Mouse (Mus musculus): ENCODE measurements at regions not wholly inside any gene's neighbourhood (a gene's known extent, or its start where the extent isn't known, plus 50 kb on each side); places are given as distances from the start of the nearest gene placed in this dataset.

DNA sequence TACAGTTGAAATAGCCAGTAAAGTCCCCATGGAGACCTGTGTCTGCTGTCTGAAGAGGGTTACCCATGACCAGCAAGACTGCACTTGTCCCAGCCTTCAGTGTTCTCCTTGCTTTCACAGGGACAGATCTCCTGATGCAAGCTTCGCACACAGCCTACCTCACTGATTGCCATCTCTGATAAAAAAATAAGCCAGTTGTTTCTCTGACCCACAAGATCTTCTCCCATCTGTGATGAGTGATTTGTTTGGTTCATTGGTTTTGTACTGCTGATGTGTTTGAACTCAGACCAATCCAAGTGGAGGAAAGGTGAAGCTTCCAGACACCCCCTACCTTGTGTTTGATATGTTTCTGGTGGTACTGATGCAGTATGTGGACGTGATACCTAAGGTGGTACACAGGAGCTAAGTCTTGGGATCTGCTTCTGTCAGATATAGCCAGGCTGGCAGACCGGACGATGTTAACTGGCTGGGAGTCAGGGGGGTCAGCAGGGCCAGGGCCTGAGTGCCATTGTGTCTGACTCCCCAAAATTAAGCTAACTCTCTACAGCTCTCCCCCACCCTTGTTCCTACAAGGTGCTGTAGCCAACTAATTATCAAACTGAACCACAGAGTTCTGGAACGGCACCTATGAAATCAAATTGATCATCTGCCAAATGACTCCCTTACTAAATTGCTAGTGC lies 139.2 kb upstream of the Cpeb2 start:
- DNase-seq, result no peak

DNA sequence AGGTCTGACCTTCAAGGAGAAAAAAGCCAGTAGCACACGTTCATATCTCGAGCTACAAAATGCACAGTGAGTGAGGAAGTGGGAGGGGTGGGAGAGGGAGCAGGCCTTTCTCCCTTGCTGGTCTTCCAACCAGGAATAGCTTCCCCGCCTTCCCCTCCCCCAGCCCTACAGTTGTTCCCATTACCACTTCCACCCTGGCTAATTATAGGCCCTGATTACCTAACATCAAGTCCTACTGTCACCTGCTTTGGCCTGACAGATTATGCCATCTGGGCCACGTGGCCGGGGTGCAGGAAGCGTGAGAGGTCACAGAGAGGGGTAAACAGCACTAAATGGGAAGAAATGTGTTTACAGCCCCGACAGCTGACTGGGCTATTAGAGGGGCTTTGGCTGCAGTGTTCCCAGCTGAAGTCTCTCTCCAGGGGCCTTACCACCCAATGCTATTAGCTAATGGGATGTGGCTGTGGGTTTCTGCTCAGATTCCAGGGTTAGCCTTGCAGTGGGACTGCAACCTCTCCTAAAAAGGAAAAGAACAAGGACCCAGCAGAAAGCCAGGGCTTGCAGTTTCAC lies 138.6 kb upstream of the Cpeb2 start:
- DNase-seq, result peak; percentile 48 to 73

DNA sequence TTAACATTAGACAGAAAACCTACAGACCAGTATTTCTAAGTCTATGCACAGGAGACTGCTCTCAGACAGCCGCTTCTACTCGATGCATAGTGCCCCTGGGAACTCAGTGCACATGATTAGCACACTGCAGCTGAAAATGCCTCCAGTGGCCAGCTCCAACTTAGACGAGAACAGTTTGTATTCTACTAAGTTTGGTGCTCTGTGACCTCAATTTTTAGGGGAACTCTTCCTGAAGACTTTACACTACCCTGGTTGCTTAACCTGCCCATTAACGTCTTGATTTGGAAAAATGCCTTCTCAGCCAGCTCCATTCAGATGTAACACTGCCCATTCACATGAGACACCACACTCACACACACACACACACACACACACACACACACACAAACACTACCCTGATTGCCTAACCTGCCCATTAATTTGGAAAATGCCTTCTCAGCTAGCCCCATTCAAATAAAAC lies 130.9 kb upstream of the Cpeb2 start:
- no peak for DNase-seq

DNA sequence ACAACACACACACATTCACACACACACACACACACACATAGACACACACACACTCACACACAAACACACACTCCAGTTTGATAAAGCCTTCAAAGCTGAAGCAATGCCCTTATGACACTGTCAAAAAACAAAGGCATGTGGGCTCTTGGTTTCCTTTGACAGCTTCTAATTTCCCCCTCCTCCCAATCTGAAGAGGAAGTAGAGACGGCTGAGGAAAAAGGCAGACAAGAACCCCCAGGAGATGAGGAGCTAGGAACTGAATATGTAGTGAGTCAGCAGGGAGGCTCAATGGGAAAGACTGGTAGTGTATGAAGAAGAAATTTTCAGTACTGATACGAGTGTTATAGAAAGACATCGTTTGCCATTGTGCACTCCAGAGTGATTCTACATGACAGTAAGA lies 130.4 kb upstream of the Cpeb2 start:
- DNase-seq, result no peak

DNA sequence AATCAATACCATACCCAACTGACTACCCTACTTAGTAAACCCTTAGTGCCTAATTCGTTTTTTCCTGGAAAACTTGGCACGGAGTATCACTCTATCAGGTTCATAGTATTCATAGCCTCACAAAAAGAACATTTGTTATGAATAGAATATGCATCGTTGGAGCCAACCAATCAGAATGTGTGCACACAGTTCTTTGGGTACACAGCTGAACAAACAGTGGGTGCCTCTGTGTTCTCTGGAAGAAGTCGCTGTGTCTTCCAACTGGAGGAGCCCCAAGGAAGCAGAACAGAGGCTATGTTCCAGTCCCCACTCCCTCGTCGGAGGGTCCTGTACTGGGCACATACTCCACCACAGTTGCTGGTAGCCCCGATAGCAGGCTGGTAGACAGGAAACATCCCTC lies 129.2 kb upstream of the Cpeb2 start:
- DNase-seq, result no peak

DNA sequence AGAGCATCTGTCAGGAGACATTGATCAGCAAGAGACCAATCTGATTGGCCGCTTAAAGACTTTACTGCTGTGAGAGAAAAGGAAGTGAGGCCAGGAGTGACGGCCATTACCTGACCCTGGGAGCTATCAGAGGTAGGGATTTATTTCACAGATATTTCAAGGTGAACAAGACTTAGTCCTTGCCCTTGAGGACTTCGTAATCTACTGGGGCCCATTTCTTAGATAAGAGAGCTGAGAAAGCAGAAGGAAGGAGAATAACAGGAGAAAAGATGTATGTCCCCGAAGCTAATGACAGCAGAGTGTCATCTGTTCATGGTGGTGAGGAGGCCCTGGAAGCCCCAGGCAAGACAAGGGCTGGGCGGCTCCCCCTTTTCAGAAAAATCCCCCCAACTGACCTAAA lies 127.4 kb upstream of the Cpeb2 start:
- DNase-seq, result no peak

DNA sequence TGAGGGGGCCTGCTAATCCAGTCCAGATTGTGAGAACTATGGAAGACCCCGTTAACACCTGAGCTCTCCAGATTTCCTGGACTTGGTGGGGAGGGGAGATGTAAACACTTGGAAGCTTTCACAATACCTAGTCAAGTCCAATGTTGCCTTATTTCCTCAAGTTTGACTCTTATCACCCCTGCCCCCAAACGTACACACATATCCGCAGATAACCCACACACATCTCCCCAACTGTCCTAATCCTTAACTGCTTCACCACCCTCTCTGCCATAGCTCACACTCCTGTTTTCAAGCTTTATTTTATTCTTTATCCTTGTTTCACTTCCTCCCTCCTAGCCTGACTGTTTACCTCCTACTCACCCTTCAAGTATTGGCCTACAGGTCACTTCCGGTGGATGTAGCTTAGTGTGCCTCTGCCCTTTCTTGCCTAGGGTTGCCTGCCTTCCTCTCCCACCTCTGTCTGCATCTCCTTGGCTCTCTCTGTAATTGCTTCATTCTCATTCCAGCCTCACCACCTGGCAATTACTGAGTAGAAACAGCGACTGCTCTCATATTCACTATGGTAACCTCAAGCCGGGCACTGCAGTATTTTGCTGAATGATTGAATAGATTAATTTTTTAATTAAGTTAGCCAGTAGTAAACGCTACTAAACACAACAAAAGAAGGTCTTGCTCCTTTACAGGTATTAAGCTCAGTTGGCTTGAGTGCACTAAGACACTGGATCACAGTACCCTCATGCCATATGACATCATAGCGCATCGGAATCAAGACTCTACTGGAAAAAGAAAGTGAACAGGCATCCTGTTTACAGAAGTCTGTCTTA lies 125.3 kb upstream of the Cpeb2 start:
- no peak for DNase-seq

DNA sequence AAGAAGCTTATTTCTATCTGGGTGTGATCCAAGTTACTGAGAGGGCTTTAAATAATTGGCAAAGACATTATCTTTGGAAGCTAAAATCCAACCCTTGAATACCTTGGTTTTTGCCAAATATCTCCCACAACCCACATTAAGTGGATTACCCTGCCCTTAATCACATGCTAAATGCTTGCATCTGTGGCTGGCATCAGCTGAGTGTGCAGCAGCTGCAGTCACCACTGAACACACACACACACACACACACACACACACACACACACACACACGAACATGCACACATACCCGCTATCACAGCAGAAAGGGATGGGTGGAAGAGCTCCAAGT lies 124.7 kb upstream of the Cpeb2 start:
- peak in 1 of 2 experiments; percentile 26 for DNase-seq

DNA sequence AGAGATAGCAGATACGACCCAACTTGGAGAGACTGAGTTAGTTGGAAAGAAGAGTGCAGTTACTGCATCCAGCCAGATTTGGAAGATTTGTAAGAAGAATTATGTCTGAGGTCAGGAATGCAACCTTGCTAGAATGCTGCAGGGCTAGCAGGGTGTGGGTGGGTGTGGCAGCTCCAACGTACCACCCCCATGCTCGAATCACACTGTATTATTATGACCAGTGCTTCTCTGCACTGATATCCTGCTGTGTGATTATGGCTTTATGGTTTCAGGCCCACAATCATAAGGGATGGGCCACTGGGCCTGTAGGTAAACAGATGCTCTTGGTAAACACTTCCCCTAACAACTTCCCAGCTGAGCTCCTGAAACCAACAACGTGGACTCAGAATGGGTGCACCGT lies 122.8 kb upstream of the Cpeb2 start:
- no peak for DNase-seq

DNA sequence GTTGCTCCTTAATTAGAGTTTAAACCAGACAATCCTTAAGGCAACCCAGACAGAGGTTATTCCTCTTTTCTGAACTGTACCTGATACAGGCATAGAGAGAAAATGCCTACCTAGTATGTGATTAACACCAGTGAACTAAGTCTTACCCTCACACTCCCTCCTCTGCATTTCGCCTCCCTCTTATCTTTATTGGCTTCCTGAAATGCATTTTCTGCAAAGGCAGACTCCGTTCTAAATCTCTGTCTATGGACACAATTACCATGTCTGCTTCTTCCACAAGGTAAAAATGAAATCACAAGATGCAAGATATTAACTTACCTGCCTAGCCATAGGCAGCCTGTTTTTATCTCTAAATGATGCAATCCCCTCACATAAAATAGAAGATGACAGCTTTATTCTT lies 121.2 kb upstream of the Cpeb2 start:
- no peak for DNase-seq

DNA sequence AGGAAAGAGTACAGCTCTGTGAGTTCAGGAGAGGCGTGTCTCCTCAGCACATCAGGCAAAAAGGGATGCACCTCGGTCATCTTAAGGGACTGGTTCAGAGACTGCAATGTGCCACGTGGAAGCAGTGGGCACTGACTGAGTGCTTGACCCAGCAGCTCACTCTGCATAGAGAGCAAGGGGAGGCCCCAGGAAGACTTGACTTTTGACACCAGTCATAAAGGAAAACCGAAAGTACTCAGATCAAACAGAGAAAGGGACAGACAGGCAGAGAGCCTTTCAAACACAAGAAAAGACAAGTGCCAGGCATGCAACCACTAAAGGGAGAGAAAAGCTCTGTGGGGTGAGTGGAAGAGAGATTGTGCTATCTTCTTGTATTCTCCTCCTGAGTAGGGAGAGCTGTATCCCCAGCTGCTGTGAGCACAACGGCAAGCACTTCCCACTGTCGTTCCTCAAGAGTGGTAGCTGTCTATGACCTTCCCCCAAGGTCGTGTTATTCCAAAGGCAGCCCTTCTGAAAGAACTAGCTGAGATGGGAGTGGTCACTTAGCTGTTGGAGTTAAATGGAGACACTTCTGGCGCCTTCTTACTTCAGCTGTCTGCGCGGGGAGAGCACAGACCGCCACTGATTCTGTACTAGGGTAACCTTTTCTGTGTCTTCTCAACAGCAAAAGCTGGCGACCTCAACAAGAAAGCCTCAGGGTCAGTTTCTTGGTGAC lies 119.4 kb upstream of the Cpeb2 start:
- DNase-seq, result no peak

DNA sequence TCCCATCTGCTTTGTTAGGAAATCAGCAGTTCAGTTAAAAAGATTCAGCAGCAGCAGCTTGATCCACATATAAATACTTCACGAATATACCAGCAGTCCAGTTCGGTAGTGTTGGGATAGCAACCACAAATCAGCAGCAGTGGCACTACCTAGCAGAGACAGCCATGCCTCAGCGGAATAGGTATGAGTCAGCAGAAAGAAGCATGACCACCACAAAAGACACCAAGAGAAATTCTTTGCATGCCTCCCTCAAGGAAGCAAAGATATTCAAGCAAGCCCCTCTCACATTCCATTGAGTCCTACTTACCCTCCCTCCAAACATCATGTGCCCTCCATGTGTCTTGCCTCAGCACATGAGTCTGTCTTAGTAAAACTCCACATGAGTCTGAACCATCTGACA lies 117.5 kb upstream of the Cpeb2 start:
- no peak for DNase-seq

DNA sequence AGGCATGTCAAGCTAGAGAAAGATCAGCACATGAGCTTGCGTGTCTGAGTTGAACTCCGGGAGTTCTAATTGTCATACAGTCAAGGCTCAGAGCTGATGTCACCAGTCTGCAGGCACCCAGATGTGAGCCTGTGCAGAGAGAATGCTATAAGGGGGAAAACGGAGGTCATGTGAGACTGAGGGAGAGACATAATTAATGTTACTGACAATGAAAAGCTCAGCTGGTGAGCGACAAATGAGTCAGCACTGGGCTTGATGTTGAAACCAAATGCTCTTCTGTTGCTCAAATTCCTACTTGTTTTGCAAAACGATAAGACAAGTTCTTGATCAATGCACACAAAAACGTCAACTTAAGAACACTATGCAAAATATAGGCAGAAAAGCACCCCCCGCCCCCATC lies 116.1 kb upstream of the Cpeb2 start:
- DNase-seq, result no peak

DNA sequence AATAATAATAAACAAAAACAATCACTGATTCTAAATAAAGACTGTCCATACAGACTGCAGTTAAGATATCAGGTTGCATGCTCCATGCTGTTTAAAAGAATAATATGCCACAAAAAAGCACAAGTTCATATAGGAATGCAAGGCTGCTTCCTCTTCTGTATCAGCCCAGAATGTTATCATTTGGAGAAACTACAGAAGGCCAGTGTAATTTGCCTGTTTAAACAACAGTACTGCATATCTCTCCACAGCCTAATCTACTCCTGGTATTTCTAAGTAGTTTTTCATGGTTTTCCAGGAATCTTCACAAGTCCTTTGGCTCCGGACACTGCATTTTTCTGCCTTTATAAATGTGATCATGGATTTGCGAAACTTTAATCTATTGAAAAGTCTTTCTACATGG lies 111.9 kb upstream of the Cpeb2 start:
- no peak for DNase-seq

DNA sequence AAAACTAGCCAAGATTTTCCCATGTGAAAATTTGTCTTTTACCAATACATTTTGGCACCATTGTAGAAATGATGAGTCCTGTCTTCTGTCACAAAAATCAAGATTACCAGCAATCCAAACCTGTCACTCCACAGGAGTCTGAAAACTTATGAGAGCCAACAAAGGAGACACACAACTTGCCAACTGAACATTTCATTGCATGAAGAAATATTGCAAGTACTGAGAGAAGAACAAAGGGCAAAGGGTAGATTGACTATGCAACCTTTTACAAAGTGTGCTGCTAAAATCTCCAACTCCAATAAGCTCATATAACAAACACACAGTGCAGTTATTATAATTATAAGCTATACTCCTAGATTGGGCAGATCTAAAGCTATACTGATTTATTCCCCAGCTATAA lies 108.7 kb upstream of the Cpeb2 start:
- no peak for DNase-seq

DNA sequence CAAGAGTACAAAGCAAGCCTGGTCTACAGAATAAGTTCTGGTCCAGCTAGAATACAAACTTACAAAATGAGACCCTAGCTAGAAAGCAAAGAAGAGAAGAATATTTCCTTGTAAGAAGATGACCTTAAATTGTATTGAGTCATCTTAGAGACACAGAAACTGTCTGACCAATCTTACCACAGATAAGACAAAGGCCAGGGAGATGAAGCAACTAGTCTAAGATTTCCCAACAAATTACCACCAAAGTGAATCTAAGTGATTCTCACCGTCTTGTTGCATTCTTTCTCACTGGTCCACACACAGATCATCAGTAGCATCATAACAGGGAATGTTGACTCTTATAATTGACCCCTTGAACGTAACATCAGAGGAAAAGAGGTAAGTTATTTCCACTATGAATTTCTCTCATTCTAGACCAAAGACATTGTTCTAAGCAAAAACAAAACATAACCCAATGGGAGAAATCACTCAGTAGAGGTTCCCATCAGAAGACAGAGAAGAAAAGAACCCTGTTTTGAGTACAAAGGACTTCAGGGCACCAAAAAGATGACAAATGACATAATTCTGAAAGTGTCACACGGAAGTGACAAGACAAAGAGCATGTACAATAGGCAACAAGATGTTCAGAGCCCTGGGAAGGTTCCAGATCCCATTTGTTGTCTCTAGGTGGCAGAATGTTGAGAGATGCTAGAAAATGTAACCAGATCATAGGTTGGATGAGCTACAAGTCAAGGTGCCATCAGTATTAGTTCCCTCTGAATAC lies 107.0 kb upstream of the Cpeb2 start:
- no peak for DNase-seq

DNA sequence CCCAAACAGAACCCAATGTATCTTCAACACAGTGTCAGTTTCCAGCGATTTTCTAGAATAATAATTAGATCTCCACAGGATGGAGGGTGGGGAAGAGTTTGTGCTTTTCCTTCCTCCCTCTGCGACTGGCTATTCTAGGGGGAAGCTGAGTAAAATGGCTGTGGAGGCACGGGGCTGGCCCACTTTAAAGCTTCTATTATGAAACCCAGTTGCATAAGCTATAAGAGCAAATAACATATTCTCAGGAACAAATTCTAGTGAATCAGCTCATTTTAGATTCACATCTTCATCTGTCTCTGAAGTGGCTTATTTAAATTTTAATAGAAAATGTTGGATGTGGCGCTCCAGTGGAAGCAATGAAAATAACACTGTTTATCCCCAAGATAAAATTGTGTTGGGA lies 102.6 kb upstream of the Cpeb2 start:
- DNase-seq, result no peak

DNA sequence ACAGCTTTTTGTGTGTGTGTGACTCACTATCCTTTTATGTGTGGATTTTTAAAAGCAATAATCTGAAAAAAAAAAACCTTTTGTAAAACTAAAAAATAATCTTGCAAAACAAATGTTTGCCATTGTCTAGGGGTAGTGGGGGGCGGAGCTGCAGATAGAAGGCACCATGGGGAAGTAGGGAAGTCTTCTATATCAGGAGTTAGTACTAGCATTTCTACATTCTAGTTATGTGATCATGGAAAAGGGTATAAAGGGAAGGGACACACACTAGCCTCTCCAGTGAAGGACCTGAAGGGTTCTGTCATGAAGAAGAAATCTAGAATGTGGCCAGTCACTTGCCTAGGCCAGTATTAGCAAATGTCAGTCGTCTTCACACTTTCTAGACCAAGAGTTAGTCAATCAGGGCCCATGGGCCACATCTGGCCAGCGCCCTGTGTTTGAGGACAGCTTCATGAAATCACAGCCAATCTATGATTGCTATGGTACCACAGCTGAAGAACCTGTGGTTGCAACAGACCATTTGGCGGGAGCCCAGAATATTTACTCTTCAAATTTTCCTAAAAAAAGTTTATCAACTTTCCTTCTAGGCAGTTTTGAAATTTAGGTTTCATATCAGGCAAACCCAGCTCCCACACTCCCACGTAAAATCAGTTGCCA lies 101.9 kb upstream of the Cpeb2 start:
- DNase-seq, result no peak

DNA sequence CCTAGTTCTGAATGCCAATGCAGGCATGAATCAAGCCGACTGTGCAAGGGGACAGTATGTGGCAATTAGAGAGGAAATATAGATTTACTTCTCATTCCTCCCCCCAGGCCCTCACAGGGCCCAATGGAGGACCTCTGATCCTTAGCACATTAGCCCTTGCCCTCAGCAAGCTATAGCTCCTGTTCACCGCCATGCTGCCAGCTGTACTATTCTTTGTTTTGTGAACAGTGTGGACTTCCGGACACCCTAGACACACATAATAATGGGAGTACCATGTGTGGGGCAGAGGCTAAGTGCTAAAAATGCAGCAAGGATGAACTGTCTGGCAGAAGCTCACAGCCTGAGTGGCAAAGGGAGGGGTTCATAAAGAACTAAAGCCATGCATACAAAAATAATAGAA lies 99.3 kb upstream of the Cpeb2 start:
- DNase-seq, result no peak

DNA sequence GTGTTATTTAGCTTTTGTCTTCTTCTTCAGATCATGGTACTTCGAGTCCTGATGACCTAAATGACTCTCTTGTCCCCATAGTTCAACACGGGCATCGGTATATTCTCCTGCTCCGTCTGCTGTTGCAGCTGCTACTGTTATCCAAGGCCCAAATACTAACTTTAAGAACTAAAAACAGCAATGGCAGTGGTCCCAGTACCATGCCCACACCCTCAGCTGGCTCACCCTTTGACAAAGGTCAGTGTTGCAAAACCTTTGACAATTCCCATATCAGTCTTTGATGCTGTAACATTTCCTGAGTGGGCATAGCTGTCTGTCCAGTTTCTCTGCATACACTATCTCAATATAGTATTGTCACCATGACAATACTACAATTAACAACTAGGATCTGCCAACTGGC lies 96.8 kb upstream of the Cpeb2 start:
- no peak for DNase-seq

DNA sequence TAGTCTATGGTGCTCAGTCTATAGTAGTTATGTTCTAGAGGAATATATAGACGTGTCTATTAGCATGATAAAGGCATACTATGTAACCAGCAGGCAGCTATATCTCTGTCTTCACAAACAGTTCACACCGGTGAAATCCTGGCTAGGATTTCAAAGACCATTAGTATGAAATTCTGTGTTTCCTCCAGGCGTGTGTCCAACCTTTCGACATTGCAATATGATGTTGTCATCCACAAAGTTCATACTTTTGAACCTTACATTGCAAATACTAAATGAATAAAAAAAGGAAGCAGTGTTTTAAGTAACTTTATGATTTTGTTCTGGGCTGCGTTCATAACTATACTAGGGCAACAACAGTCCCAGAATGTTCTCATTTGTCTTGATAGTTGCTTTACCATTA lies 95.2 kb upstream of the Cpeb2 start:
- no peak for DNase-seq

DNA sequence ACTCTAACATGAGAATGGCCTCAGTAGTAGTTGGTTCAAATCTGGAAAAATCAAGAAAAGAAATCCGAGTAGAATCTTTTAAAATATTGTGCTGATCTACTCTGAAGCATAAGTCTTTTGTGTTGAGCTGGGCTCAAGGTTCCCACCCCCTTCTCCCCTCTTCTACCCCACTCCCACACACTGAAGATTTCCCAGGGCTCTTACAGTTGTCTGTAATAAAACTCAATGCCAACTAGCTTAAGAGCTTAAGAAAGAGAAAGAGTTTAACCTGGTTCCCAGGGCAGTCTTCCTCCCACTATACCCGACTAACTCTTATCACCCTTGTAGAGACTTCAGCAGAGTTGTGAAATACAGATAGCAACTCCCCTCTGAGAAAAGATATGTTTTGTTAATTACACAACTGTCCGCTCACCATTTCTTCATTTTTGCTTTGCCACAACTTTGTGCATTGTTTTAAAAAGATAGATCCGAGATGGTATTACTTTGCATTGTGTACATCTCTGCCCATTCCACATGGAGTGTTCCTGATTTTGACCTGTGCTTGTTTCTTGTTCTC lies 94.0 kb upstream of the Cpeb2 start:
- DNase-seq, result no peak
